Mouse (Mus musculus): ENCODE data around the gene Ndrg3. TPM values are rescaled to one million over a fixed set of nuclear protein-coding genes. Genes with fewer than 3 reads are reported as not detected.
"Not testable (repeated sequence)": the region's sequence is repeated elsewhere in the genome, so short reads cannot be mapped to it uniquely, and the experiment has no call there.

Gene Ndrg3
- total RNA-seq, 2 experiments from 2014 or later, result 34.0 to 34.1 TPM

DNA sequence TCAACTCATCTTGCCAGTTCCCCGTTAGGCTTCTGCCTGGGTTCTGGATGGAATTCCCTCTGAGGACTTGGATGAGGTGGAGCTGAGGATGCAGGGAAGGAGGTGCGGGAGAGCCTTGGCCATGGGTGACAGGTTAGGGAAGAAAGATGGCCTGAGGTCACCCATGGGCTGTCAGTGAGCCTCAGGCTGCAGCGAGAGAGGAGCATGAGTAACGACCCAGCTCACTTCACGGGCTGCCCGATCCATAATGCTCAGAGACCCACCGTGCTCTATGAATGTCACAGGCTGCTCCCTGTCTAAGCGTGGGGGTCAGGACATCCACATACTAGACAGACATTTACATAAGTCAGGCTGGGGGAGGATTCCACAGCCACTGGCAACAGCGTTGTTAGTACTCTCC lies 50.3 kb downstream of the Ndrg3 start:
- not testable (repeated sequence) for DNase-seq (ENCODE audit: low spot score)

DNA sequence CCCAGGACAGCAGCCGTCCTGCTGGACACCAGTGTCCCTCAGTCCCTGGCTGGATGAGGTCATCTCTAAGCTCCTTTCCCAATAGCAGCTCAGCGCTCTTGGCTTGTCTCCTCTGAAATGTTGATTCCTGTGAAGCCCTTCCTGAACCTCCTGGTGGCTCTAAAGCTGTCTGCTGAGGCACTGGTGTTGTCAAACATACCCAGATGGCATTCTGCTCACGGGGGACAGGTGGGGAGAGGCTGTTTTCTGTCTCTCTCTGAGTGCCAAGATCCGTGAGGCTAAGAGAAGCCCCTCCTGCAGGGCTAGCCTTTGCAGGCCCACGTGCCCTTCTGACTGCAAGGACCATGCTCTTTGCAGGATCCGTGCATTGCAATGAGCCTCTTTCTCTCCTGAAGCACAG lies 51.9 kb downstream of the Ndrg3 start:
- DNase-seq (ENCODE audit: low spot score), result not testable (repeated sequence)

DNA sequence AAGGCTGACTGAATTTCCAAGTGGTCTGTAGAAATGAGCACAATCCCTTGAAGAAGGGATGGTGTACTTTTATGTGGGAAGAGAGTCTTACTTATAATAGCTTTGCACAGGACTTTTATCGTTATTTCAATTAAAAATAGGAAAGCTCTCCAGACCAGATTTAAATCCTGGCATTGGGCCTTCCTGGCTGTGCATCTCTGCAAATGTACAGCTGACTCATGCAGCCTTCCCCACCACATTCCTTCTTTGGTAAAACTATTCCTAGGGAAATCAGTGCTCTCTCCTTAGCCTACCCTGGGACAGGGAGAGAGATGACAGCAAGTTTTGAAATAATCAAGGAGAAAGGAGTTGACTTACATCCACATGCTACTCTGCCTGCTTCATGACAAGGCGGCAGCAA lies 54.1 kb downstream of the Ndrg3 start:
- no peak for DNase-seq (ENCODE audit: low spot score)

DNA sequence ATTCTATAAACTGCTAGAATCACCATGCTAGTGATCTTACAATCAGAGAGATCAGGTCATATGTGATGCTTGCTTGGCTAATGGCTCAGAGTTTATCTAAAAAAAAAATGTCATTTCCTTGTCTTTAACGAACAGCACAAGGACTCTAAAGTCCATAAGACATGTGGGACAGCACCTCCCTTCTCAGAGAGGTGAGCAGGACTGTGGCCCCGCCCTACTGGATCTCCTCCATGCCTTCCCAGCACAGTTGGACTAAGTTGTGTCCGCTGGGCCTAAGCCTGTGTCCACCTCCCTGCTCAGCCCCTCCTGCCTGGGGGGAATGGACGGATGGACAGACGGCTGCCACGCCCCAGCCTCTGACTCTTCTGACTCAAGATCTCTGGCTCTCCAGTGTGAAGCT lies 56.9 kb downstream of the Ndrg3 start:
- DNase-seq (ENCODE audit: low spot score), result no peak

DNA sequence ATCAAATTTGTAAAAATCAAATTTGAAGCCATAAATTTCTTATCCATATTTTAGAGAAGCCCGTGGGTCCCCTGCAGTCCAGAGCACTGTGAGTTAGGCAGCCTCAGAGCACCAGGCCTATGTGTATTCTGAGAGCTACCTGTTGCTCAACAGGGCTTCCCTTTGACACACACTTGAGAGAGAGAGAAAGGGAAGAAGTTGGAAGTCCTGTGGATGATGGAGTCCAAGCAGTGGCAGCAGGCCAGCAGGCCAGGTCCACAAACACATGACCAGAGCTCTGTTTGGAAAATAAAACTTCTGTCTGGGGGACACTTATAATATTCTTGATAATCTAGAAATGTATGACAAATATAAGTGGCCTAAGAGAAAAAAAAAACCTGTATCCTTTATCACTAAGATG lies 58.4 kb downstream of the Ndrg3 start:
- DNase-seq (ENCODE audit: low spot score), result no peak

DNA sequence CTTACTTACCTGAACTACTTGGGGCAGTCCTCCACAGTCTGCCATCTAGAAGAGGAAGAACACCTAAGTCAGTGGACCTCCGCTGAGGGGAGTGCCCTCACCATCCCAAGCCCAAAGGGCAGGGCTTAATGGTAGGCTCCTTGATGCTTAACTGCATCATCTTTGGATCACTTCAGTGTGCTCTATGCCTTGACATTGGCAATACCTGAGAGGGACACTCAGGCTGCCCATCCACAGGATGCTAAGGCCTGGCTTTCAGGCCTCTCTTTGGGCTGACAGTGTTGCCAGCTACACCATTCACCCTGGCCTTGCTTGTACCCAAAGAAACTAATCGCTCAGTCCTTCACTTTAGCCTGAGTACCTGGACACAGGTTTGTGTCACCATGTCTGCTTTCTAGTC lies 60.4 kb downstream of the Ndrg3 start:
- DNase-seq (ENCODE audit: low spot score), result no peak

DNA sequence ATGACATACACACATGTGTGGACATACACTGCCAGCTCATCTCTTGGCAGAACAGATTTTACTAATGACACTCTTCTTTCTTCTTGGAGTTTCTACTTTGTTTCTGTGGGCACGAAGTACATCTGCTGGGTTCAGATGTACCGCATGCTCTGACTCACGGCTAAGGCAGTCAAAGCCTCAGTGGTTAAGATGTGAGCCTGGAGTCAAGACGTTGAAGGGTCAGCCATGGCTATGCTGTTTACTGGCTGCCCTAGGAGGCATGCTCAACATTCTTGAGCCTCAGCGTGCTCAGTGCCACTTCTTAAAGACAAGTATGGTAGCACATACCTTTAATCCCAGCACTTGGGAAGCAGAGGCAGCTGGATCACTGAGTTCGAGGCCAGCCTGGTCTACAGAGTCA lies 61.3 kb downstream of the Ndrg3 start:
- no peak for DNase-seq (ENCODE audit: low spot score)

DNA sequence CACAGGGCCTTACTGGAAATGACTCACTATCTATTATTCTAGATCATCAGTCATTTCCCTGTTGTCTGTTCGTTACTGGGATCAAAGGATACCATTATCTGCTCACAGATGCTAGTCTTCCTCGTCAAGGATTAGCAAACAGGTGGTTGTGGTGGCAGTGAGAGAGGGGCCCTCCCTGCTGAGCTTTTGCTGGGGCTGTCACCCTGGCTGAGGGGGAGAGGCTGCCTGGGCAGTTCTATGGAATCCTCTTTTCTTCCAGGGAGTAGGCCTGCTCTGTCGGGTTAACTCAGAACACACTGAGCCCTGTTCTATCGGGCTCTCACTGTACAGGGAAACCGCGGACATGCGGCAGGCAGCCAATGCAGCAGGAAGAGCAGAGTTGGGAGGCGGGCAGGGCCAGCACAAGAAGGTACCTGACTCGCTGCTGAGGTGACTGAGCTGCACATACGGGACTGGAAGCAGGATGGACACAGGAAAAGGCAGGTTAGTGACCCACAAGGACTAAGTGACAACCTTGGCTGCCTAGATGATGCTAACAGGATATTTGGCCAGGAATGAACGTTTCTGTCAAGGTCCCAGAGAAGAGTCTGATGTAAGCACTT lies 62.2 kb downstream of the Ndrg3 start:
- DNase-seq (ENCODE audit: low spot score), result no peak

DNA sequence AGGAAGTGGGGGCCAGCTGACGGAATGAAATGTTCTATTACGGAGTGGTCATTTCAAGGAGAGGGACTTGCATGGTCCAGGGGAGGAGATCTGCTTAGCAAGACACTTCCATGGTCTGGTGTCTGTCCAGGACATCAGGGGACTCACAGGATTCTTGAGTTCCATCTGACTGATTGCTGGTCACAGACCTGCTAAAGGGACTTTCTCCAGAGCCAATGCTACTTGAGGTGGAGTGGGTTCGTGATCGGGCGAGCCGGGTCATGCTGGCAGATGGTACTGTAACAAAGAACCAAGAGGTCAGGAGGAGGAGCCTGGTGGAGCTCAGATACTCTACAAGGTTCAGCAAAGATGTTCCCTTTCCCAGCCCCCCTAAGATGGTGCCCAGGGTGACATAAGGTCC lies 63.2 kb downstream of the Ndrg3 start:
- DNase-seq (ENCODE audit: low spot score), result no peak

DNA sequence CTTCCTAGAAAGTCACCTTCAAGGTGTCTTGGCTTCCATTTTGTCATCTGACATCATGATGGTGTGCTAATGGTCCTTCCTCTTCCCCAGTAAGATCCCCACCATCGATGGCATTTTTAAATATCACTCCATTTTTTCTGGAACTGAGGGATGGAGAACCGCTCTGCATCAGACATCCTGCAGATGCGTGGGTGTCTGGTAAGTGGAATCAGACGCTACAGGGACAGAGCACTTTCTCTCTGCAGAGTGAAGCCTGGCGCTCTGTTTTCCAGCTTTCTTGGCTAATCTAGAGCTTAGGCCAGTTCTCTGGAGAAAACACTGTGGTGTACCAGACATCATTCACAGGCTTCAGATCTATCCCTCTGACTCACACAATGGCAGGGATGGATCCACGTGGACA lies 64.2 kb downstream of the Ndrg3 start:
- DNase-seq (ENCODE audit: low spot score), result no peak

DNA sequence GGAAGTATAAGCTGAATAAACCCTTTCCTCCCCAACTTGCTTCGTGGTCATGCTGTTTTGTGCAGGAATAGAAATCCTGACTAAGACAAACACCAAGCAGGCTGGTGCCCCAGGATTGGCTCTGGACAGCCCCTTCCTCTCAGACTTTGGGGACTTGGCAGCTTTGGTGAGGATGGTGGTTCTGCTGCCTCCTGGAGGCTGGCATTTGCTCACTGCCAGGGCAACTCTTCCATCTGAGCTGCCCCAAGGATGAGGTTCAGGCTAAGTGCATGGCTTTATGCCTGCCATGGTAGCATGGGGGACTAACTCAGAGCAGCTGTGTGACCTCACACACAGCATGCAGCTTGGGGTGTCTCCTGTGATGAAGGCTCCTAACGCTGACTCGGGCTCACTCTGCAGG lies 66.2 kb downstream of the Ndrg3 start:
- DNase-seq (ENCODE audit: low spot score), result not testable (repeated sequence)

DNA sequence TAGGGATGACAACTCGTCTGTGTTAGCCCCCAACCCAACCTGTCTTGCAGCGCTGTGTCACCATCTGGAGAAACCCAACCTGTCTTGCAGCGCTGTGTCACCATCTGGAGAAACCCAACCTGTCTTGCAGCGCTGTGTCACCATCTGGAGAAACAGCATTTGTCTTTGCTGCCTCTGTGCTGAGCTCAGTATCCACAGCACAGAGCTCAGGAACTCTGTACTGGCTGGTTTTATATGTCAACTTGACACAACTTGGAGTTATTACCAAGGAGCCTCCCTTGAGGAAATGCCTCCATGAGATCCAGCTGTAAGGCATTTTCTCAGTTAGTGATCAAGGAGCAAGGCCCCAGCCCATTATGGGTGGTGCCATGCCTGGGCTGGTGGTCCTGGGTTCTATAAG lies 66.8 kb downstream of the Ndrg3 start:
- DNase-seq (ENCODE audit: low spot score), result not testable (repeated sequence)

DNA sequence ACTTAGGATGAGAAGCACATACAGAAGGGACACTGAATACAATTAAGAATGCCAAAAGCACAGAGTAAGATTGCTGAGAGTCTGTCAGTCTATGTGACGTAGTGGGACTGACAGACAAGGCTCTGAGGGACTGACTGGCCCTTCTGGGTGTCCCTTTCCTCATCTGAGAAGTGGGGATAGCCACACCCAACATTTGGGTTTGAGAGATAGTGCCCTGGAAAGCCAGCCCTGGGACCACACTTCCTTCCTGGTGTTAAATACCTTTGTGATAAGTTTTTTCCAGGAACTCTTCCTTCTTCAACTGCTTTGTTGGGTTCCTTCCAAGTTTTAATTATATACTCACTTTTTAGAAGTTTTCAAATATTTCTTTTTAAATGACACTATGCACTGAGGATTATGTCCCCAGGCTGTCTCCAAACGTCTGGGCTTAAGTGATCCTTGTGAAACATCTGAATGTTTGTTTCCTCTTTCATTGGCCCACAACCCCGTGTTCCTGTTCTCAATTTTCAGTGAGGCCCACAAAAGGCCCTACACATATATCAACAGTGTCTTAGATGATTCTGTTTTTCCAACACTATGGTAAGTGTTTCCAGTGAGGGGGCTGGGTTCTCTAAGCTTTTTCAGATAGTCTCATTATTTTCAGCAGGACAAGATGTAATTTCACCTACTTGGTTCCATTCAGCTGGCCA lies 67.5 kb downstream of the Ndrg3 start:
- no peak for DNase-seq (ENCODE audit: low spot score)

DNA sequence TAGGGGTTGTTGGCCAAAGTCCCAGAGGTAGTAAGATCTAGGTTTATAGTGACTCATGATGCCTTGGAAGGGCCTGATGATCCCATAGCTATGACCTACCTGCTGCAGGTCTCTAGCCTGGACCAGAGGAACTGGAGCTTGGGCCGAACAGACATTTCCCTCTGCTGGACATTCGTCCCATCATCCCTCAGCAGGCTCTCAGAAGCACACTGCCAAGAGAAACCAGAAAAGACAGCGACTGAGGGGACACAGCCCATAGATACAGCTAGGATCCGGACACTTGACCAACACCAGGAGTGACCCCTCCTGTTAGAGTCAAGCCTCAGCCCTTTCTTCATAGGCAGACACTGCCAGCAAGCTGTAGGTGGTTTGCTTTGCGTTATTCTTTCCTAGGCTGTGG lies 68.8 kb downstream of the Ndrg3 start:
- peak; percentile 22 for DNase-seq (ENCODE audit: low spot score)

DNA sequence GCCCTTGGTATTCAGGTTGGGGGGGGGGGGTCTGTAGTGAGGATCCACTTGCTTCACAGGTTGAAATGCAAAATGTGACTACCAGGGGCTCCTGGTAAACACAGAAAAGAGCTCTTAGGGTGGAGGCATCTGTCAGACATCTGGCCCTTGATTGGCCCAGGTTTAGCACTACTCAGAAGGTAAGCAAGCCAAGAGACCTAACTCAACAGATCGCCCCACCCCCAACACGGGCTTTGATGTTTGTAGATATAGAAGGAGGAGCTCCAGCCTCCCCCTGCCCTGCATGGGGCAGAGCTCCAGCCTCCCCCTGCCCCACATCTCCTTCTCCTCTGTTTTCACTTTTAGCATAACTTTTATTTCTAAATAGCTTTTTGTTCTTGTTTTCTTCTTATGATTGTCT lies 72.1 kb downstream of the Ndrg3 start:
- DNase-seq (ENCODE audit: low spot score), result no peak

DNA sequence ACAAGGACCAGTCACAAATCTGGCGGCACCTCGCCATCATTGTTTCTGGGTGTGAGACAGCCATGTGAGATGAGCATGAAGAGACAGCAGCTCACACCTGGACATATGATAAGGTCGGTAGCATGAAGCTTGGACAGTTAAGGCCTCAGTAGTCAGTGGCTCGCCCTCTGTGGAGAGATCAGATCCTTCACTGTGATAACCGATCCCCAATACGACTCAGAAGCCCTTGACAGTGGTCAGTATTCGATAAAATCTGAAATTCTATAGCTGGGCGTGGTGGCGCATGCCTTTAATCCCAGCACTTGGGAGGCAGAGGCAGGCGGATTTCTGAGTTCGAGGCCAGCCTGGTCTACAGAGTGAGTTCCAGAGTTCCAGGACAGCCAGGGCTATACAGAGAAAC lies 72.7 kb downstream of the Ndrg3 start:
- DNase-seq (ENCODE audit: low spot score), result not testable (repeated sequence)

DNA sequence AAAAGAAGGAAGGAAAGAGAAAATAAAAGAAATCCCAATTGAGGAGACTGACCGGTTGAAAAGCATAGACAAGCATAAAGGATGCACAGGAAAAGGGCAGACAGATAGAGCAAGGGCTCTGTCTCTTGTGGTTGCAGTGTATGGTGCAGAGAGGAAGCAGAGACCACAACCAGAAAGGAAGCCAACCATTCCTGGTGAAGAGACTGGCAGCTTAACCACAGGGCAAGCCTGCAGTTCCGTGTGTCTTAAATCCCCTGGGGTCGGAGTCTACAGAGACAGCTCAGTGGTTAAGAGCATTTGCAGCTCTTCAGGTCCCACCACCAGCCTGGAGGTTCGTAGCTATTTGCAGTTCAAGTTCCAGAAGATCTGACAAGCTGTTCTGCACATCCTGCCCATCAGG lies 73.3 kb downstream of the Ndrg3 start:
- no peak for DNase-seq (ENCODE audit: low spot score)

DNA sequence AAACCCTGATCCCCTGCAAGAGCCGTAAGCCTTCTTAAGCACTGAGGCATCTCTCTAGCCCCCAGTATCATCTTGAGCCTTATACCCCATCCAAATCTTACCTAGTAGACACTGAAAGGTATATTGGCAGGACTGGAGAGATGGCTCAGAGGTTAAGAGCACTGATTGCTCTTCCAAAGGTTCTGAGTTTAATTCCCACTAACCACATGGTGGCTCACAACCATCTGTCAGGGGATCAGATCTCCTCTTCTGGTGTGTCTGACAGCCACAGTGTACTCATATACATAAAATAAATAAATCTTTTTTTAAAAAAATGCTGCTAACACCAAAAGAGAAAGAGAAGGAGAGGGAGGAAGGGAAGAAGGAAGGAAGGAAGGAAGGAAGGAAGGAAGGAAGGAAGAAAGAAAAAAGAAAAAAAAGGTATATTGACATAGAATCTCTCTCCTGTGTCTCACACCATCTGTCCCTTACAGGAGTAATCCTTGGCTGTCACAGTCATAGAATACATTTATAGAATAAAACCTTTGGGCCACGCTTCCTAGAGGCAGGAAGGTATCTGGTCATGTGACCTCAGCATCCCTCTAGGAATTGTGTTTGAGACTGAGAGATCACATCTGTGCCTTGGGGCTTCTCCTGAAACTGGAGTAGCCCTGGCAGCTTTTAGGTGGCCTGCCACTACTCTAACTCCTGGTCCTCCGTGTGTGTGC lies 75.3 kb downstream of the Ndrg3 start:
- no peak for DNase-seq (ENCODE audit: low spot score)

DNA sequence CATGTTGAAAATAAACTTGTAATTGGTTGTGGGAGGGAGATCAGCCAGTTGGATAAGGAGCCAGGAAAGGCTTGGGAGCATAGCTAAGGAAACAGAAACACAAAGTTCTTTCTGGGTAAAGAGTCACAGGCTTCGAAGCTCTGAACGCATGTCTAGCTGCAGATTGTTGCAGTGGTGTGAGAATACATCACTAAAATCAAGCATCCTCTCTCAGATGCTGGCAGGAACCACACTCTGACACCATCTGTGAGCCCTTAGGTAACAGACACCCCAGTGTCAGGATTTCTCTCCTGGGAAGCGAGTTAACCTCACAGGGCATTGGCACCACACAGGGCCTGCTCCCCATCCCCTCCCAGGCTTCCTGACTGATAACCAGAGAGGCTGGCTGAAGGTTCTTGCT lies 76.3 kb downstream of the Ndrg3 start:
- no peak for DNase-seq (ENCODE audit: low spot score)

DNA sequence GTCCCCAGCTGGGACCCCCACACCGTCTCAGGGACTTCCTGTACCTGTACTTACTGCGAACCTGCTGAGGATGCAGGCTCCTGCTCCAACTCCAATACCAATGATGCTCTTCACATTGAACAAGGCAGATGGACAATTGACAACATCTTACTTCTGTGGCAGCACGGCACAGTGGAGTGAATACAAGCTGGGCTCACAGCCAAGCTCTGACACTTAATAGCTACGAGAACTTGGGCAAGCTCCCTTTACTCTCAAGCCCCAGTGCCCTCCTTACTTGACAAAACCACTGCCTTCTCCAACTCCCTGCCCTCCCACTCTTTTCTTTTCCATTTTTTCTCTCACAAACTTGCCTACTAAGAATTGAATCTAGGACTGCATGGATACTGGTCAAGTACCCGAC lies 78.7 kb downstream of the Ndrg3 start:
- no peak for DNase-seq (ENCODE audit: low spot score)

DNA sequence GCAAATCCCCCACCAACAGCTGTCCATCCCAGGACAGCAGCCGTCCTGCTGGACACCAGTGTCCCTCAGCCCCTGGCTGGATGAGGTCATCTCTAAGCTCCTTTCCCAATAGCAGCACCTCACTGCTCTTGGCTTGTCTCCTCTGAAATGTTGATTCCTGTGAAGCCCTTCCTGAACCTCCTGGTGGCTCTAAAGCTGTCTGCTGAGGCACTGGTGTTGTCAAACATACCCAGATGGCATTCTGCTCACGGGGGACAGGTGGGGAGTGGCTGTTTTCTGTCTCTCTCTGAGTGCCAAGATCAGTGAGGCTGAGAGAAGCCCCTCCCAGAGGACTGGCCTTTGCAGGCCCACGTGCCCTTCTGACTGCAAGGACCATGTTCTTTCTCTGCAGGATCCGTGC lies 85.9 kb downstream of the Ndrg3 start:
- DNase-seq (ENCODE audit: low spot score), result not testable (repeated sequence)

DNA sequence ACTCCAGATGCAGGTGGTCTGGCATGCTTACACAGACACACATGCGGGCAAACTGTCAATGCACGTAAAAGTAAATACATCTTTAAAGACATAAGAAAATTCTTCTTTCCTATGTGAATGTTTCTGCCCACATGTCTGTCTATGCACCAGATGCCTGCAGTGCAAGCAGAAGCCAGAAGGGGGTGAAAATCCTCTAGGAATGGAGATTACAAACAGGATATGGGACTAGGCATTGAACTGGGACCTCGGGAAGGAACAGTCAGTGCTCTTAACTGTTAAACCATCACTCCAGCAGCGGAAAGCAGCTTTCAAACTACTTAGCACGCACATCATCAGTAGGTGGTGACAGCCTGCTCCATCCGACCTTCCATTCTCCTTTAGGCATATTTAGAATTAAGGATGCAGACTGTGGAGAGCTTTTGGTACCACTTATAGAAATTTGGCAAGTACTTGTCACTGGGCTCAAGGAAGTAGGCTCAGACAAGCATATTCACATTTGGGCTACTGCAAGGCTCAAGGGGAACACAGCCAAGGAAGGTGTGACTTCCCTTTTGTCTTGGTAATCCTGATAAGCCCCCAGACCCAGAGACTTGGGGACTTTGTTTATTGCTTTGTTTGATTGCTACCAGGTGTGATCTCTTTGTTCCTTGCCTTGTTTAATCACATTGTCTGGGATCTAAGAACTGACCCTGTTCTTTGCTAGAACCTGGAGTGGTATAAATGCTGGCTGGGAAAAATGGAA lies 86.7 kb downstream of the Ndrg3 start:
- peak; percentile 72 for DNase-seq (ENCODE audit: low spot score)
